Mouse (Mus musculus): ENCODE results near the gene Gnb1l.
"Not testable (repeated sequence)": the region's sequence is repeated elsewhere in the genome, so short reads cannot be mapped to it uniquely, and the experiment has no call there.

Gene Gnb1l

DNA sequence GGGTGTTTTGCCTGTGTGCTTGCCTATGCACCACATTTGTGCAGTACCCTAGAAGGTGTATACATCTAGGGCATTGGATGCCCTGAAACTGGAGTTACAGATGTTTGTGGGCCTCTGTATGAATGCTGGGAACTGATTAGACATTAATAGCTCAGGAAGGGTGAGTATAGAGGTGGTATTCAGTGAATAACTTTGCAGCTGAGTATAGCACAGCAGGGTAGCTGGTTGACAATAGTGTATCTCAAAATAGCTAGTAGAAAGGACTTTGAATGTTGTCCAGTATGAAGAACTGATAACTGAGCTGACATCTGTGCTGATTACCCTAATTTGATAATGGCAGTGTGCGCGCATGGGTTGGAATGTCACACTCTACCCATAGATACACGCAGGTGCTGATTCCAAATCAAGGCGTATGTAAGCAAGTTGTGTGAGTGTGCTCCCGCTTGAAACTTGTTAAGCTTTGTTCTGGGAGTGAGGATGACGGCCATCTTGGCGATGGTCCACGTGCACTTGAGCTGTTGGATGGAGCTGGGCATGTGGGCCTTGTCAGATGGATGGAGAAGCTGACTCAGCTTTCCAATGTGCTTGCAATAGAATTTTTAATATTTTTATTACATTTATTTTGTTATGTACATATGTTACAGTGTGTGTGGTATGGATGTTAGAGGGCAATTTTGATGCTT, 25.2 kb downstream of the Gnb1l start:
- in situ Hi-C loops (cut with MboI; ENCODE audit: low pct_unique_long_range_greater_than_20kb in 1 of 2, low sequenced_read_pairs in 2 of 2, unreplicated experiment in 1 of 2): no loop called here

DNA sequence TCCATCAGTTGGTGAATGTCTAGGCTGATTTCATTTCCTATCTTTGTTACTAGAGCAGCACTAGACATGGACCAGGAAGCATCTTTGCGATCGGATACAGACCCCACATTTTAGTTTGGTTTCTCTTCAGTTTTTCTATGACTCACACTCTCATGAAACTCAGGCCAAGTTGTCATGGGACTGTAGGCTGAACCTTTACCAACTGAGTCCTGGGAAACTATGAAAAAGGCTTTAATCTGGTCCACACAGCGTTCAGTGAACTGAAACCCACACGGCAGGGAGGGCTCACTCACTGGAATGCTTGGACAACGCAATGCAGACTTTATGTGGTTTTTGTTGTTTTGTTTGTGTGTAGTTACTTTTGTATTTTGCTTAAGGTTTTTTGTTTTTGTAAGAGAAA, 30.1 kb downstream of the Gnb1l start:
- in situ Hi-C loops (cut with MboI; ENCODE audit: low pct_unique_long_range_greater_than_20kb in 1 of 2, low sequenced_read_pairs in 2 of 2, unreplicated experiment in 1 of 2): no loop called here

DNA sequence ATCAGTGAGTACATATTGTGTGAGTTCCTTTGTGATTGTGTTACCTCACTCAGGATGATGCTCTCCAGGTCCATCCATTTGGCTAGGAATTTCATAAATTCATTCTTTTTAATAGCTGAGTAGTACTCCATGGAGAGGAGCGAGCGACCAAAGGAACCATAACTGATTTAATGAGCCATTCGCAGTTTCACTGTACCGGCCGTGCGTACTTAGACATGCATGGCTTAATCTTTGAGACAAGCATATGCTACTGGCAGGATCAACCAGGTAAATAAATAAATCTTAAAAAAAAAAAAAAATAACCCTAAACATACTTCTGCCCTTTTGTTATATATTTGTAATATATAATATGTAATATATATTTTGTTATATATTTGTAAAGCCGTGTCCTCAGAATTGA, 34.5 kb downstream of the Gnb1l start:
- in situ Hi-C loops (cut with MboI; ENCODE audit: low pct_unique_long_range_greater_than_20kb in 1 of 2, low sequenced_read_pairs in 2 of 2, unreplicated experiment in 1 of 2): not testable (repeated sequence)

DNA sequence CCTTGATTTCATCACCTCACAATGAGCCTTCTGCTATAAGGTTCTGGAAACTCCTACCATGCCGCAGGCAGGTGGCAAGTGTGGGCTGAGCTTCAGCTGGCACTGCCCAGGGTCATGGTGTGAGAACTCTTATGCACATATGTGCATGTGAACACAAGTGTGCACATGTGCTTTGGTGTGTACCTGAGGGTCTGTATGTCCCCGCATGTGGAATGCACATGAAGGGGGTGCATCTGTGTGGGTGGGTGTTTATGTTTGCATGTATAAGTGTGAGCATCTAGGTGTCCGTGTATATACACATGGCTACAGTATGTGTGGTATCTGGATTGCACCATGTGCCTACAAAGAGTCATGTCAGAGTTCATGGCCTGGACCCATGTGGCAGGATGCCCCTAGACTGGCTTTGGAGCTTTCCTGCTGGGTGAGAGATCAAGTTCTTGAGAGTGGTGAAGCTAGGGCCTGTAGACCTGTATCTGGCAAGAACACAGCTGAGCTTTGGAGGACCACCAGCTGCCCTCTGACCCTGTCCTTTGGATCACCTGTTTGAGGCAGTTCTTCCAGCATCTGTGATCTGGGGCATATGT, 39.0 kb downstream of the Gnb1l start:
- in situ Hi-C loops (cut with MboI; ENCODE audit: low pct_unique_long_range_greater_than_20kb in 1 of 2, low sequenced_read_pairs in 2 of 2, unreplicated experiment in 1 of 2): no loop called here

DNA sequence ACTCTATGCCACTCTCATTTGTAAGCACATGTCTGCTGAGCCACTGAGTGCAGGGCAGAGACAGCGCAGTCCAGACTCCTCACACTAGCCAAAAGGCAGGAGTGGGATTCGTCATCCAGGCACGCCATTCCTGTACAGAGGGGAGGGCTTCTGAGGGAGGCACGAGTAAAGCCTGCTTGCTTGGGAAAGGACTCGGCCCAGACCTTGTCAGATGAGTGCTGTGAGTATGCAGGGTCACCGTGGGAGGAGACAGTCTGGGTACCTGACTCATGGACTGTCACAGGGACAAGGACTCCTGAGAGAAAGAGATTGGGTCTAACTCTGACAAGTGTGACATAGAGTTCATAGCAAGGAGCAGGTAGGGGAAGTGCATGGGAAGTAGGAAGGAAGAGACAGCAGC, 40.8 kb downstream of the Gnb1l start:
- in situ Hi-C loops (cut with MboI; ENCODE audit: low pct_unique_long_range_greater_than_20kb in 1 of 2, low sequenced_read_pairs in 2 of 2, unreplicated experiment in 1 of 2): no loop called here

DNA sequence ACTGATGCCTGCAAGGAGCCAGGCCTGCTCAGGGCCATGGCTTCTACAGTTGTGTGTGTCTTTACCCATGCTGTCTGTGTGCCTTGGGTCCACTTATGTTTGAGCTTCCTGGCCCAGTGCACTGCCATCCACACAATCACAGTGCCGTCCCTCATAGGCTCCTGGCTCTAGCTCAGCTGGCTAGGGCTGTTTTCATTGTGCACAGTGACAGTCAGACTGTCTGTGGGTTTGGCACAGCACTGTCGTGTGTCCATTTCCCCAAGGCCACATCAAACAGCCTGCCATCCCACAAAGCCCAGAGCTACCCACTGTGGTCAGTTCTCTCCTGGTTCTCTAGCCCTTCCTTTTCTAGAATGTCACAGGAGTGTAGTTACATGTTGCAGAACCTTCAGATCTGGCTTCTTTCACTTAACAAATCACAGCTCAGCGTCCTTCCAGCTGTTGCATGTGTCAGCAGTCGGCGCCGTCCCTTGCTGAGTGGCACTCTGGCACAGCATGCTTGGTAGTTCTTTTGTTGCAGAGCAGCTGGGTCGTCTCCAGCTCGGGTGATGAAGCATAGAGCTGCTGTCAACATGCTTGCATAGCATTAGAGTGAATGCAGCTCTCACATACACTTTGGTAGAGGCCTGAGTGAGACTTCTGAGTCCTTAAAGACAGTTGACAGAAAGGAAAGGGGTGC, 44.8 kb downstream of the Gnb1l start:
- in situ Hi-C loops (cut with MboI; ENCODE audit: low pct_unique_long_range_greater_than_20kb in 1 of 2, low sequenced_read_pairs in 2 of 2, unreplicated experiment in 1 of 2): no loop called here

DNA sequence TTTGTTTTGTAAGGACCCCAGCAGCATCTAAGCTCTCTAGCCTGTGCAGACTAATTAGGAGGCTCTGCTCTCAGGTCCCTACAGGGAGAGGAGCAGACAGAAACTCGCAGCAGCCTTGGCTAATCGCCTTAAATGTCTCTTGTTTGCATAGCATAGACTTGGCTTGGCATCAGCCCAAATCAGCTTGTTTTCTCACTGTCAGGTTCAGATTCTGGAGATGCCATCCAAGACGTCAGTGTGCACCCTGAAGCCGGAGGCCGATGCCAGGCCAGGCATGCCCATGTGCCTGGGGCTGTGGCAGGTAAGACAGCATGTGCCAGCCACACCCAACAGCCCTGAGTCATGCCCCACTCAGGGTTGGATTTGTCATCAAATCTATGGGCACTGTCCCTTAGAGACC, 49.4 kb downstream of the Gnb1l start:
- in situ Hi-C loops (cut with MboI; ENCODE audit: low pct_unique_long_range_greater_than_20kb in 1 of 2, low sequenced_read_pairs in 2 of 2, unreplicated experiment in 1 of 2): no loop called here

DNA sequence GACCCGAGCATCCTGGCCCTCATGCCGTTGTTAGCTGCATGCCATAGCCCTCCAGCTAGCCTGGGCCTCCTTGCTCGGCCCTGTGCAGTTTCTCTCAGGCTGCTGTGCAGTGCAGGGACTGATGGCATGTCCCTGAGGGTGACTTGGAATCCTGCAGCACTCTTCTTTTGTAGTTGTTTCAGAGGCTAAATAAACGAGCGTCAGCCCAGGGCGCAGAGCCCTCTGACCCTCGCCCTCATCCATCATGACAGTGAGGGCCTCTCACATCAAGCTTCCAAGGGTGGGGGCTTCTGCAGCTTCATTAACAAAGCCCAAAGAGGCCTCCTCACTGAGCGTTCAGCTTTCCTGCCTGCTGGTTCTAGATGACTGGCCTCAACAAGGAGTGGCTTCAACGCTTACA, 53.1 kb downstream of the Gnb1l start:
- in situ Hi-C loops (cut with MboI; ENCODE audit: low pct_unique_long_range_greater_than_20kb in 1 of 2, low sequenced_read_pairs in 2 of 2, unreplicated experiment in 1 of 2): no loop called here

DNA sequence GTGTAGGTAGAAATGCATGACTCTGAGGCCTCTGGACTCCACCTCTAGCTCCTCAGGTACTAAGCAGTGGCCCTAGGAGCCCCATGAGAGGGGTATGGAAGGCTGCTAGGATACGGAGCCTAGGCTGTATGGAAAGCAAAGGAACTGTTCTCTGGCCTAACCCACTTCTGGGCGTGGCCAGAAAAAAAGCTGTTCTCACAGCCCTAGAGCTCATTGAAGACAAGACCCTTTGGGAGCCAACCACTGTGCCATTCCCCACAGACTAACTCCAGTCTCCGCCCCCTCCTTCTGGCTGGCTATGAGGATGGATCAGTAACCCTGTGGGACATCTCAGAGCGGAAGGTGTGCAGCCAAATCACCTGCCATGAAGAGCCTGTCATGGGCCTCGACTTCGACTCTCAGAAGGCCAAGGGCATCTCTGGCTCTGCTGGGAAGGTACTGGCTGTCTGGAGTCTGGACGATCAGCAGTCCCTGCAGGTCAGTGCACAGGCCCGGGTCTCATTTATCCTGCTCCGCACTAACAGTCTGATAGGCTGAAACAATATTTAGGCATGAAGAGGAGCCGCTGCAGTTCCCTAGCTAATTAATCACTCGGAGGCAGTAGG, 53.7 kb downstream of the Gnb1l start:
- in situ Hi-C loops (cut with MboI; ENCODE audit: low pct_unique_long_range_greater_than_20kb in 1 of 2, low sequenced_read_pairs in 2 of 2, unreplicated experiment in 1 of 2): no loop called here

DNA sequence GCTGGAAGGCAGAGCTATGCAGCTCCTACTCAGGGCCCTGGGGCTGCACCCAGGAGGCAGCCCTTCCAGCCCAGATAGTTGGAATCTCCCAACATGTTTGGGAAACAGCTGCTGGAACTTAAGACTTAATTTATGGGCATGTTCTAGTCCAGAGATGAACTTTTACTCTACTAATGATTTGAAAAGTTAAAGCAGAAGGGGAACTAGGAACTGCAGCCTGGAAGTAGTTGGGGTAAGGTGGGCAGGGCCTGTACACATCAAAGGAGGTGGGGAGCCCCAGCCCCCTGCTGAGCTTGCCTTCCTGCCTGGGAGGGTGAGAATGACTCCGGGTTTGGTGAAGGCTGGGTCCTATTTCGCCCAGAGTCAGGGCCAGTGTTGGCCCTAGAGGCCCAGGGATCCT, 56.2 kb downstream of the Gnb1l start:
- in situ Hi-C loops (cut with MboI; ENCODE audit: low pct_unique_long_range_greater_than_20kb in 1 of 2, low sequenced_read_pairs in 2 of 2, unreplicated experiment in 1 of 2): no loop called here

DNA sequence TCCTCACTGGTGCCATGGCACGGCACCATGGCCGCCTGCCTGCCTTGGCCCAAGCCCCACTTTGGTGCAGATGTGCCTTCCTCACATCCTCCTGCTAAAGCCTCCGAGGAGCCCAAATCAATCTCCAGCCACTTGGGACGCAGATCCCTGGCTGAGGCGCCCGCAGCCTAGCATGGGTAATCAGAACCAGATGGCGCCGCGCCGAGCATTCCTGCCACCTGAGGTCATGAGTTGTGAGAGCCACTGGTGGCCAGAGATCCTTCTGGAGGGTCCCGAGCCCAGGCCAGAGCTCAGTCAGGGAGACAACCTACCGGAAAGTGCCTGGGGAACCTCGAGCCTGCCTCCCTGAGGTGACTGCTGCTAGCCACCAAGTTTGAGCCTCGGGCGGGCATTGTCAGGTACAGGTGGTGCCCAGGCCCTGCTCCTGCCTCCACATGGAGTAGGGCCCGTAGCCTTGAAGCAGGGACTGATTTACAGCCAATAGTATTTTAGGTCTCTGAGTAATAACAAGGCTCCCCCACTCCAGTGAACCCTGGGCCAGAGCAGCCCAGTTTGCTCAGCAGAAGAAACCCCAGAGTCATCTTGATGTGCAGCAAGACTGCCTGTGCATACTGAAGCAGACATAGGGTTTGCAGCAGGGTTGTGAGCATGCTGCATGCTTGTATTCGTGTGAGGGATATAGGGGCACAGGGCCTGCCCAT, 56.9 kb downstream of the Gnb1l start:
- in situ Hi-C loops (cut with MboI; ENCODE audit: low pct_unique_long_range_greater_than_20kb in 1 of 2, low sequenced_read_pairs in 2 of 2, unreplicated experiment in 1 of 2): no loop called here

DNA sequence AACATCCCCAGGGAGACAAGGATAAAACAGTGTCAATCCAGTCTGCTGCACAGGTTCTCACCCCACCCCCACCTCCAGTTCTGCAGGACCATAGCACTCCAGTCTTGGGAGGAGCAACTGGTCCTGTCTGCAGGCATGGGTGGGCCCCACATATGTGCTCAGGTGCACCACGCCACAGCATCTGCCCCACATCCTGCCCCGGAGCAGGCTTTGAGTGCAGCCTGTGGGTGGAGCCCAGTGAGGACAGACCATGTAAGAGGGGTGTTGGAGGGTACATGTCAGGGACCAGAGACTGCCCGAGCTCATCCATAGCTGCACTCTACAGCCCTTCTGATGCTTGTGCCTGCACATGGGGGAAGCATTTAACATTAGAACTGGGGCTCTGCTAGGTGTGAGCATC, 57.9 kb downstream of the Gnb1l start:
- in situ Hi-C loops (cut with MboI; ENCODE audit: low pct_unique_long_range_greater_than_20kb in 1 of 2, low sequenced_read_pairs in 2 of 2, unreplicated experiment in 1 of 2): no loop called here

DNA sequence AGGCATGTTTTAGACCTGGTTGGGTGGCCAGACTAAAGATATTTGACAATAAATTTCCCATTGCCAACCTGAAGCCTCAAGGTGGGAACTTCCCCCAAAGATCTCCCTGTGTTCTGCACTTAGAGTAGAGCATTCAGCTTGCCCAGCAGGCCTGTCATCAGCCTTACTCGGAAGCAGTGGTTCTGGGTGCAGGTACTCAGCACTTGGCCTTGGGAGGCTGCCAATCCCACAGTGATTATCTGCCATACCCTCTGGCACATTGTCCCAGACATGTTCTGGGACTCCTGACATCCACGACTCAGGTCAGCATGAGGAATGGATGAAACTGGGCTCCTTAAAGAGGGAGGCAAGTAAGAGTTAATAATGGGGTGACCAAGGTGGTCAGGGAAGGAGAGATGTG, 66.0 kb downstream of the Gnb1l start:
- in situ Hi-C loops (cut with MboI; ENCODE audit: low pct_unique_long_range_greater_than_20kb in 1 of 2, low sequenced_read_pairs in 2 of 2, unreplicated experiment in 1 of 2): no loop called here

DNA sequence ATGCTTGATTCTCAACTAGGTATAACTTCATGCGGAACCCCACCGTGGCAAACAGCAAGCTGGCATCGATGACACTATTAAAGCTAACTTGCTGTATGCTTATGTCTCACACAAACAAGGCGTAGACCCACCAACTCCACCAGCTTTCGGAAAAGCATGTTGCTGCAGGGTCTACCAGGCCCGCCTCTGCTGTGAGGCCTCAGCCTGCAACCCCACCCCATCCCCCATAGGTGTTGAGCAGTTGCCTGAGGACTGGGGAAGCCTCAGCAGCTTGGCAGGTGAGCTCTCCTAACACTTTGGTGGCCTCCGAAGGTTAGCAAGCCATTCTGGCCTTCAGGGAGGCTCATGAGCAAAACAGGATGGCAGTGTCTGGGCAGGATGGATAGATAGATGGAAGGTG, 70.1 kb downstream of the Gnb1l start:
- in situ Hi-C loops (cut with MboI; ENCODE audit: low pct_unique_long_range_greater_than_20kb in 1 of 2, low sequenced_read_pairs in 2 of 2, unreplicated experiment in 1 of 2): no loop called here

DNA sequence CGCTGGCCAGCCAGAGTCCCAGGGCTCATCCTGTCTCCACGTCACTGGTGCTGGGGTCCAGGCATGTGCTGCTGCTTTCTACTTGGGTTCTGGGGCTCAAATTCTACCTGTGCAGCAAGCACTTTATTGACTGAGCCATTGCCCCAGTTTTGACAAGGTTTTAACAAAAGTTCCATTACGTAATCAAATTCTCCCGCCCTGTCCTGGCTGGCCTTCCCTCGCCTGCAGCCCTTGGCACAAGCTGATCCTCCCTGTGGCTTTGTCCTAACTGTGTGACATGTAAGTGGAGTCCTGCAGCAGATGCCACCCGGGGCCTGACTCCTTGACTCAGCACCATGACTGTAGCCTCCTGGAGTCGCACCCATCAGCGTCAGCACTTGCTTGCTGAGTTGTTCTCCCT, 75.7 kb downstream of the Gnb1l start:
- in situ Hi-C loops (cut with MboI; ENCODE audit: low pct_unique_long_range_greater_than_20kb in 1 of 2, low sequenced_read_pairs in 2 of 2, unreplicated experiment in 1 of 2): no loop called here

DNA sequence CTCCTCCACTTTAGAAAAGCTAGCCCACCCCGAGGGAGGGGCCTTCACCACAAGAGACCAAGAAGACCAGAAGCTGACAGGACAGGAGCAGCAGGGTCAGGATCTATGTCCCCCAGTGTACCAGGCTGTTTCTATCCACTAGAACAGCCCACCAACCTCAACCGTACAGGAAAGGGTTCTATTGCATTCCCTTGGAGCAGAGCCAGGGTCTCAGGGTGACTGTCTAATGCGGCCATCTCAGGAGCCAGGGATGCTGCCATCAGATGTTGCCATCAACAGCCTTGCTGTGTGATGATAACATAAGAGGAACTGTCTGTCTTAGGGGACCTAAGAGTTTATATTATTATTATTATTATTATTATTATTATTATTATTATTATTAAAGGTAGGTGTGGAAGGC, 78.6 kb downstream of the Gnb1l start:
- in situ Hi-C loops (cut with MboI; ENCODE audit: low pct_unique_long_range_greater_than_20kb in 1 of 2, low sequenced_read_pairs in 2 of 2, unreplicated experiment in 1 of 2): loop anchor here in 1 of 2 experiments (25.0 kb wide), 1 partner anchor 765 kb away; no protein-coding TSS in a partner anchor

DNA sequence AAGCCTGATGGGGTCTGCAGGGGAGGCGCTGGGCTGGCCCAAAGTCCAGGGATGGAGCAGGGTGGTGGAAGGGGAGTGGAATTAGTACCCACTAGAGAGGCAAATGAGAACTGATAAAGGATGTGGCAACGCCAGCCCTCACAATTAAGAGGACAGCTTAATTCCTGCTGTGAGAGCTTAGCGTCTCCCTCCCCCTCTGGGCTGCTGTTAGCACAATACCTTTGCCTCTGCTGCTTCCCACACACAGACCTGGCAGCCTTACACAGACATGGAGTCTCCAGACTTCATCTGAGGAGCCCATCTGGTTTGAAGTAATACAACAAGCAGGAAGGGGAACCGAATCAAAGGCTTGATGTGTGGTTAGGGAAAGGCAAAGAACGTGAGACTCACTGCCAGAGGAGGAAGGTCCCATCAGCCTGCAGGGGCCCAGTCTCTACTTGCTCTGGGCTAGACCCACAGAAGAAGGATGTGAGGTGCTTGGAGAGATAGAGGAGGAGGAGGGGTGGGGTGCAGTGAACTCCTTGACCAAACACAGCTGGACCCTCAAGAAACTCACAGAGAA, 79.2 kb downstream of the Gnb1l start:
- in situ Hi-C loops (cut with MboI; ENCODE audit: low pct_unique_long_range_greater_than_20kb in 1 of 2, low sequenced_read_pairs in 2 of 2, unreplicated experiment in 1 of 2): loop anchor here in 1 of 2 experiments (25.0 kb wide), 1 partner anchor 765 kb away; no protein-coding TSS in a partner anchor

DNA sequence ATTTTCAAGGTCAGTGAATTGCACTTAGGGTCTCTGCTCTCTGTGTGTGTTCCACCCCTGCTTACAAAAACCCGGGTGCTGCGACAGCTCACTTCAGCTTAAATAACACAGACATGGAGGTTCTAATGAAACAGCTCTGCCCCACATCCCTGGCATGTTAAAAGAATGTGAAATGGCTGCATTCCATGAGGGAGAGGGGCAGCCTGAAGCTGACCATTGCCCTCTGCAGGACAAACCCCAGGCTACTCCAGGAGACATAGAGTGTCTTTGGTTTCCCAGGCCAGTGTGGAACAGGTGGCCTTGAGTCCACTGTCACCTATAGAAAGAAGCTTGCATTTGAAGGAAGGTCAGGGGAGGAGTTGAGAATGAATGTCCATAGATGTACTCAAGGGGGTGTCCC, 81.9 kb downstream of the Gnb1l start:
- in situ Hi-C loops (cut with MboI; ENCODE audit: low pct_unique_long_range_greater_than_20kb in 1 of 2, low sequenced_read_pairs in 2 of 2, unreplicated experiment in 1 of 2): loop anchor here in 1 of 2 experiments (5.0 to 25.0 kb wide), 2 partner anchors 42 to 768 kb away; partner anchors contain the start of gene Gp1bb
